ENCODE assay signal across 26 mouse cellular contexts in the genomic region with DNA sequence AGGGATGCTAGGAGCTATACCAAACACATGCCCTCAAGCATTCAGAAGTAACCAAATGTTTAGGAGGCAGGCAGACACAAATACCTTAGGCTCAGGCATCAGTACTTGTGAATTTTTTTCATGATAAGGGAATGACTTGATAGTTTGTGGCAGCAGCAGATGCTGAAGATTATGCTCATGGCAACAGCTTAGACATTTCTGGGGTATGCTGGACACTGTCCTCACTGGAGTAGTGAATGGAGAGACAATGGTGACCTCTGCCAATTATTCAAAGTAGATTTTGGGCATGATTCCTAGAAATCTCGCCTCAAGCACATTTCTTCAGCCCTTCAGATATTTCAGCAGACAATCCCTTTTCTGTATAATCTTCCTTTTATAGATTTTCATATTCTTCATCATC.
"Had no signal": no experiment of that assay in that cellular context is flagged by ENCODE, and none has a peak within 500 bp of the region (broad histone marks: within the 10 kb centered on the region; RNA-seq: fewer than 3 reads in every experiment).

No protein-coding gene starts in this region.

- DNase-seq: gastrocnemius, adult 2 months; gastrocnemius, postnatal 10 days; gastrocnemius, postnatal 25 days; heart, adult 18-20 months; heart, postnatal 10 days; heart, postnatal 4 days; kidney, adult 18-20 months; kidney, adult 8-10 months; kidney, postnatal 10 days; kidney, postnatal 25 days; kidney, postnatal 4 days; liver; liver, embryonic 13.5 days had no signal

- H3K9ac ChIP-seq: heart, embryonic 12.5 days; hindbrain, embryonic 13.5 days; hindbrain, embryonic 15.5 days; intestine, embryonic 15.5 days; limb, embryonic 12.5 days; liver, embryonic 13.5 days had no signal

- ATAC-seq: inflammation-experienced regulatory T-cells, adult 6 months; intestine, embryonic 15.5 days; intestine, postnatal 0 days had no signal

- H3K27ac ChIP-seq: gastrocnemius, adult 2 months; heart, embryonic 10.5 days; hindbrain, embryonic 10.5 days; hindbrain, embryonic 13.5 days; hindbrain, embryonic 15.5 days; intestine, embryonic 15.5 days; layer of hippocampus, adult 2 months; left cerebral cortex, adult 2 months; limb, embryonic 10.5 days; limb, embryonic 12.5 days; liver, embryonic 13.5 days had no signal

- H3K36me3 ChIP-seq: heart, embryonic 10.5 days; heart, embryonic 12.5 days; hindbrain, embryonic 10.5 days; hindbrain, embryonic 13.5 days; hindbrain, embryonic 15.5 days; intestine, embryonic 15.5 days; limb, embryonic 10.5 days; limb, embryonic 12.5 days; liver, embryonic 13.5 days had no signal

- H3K4me3 ChIP-seq: gastrocnemius, adult 2 months; heart, embryonic 10.5 days; heart, embryonic 12.5 days; hindbrain, embryonic 10.5 days; hindbrain, embryonic 13.5 days; hindbrain, embryonic 15.5 days; intestine, embryonic 15.5 days; layer of hippocampus, adult 2 months; left cerebral cortex, adult 2 months; limb, embryonic 10.5 days; limb, embryonic 12.5 days; liver, embryonic 13.5 days had no signal

- H3K4me2 ChIP-seq: heart, embryonic 12.5 days; hindbrain, embryonic 13.5 days; hindbrain, embryonic 15.5 days; intestine, embryonic 15.5 days; limb, embryonic 12.5 days; liver, embryonic 11.5 days; liver, embryonic 13.5 days had no signal

- H3K27me3 ChIP-seq: heart, embryonic 12.5 days; hindbrain, embryonic 13.5 days; hindbrain, embryonic 15.5 days; intestine, embryonic 15.5 days; limb, embryonic 12.5 days; liver, embryonic 13.5 days had no signal

- H3K4me1 ChIP-seq: heart, embryonic 10.5 days; heart, embryonic 12.5 days; hindbrain, embryonic 10.5 days; hindbrain, embryonic 13.5 days; hindbrain, embryonic 15.5 days; intestine, embryonic 15.5 days; limb, embryonic 10.5 days; limb, embryonic 12.5 days; liver, embryonic 13.5 days had no signal

- H3K9me3 ChIP-seq: heart, embryonic 10.5 days; heart, embryonic 12.5 days; hindbrain, embryonic 10.5 days; hindbrain, embryonic 13.5 days; hindbrain, embryonic 15.5 days; intestine, embryonic 15.5 days; limb, embryonic 10.5 days; limb, embryonic 12.5 days; liver, embryonic 13.5 days had no signal
